Mouse (Mus musculus) midbrain, embryonic 16.5 days (tissue): ENCODE results near the gene Ap1m2. TPM values are rescaled to one million over a fixed set of nuclear protein-coding genes. Genes with fewer than 3 reads are reported as not detected.

Source experiments
- ATAC-seq: fragments of 200-750 bp; cut with Nextera tagmentation; 2 replicates; pipeline ENCODE4 v1.8.0; 2017; ENCODE audit warnings: moderate TSS enrichment
- H3K27ac ChIP-seq: fragments of 300-500 bp; sonication (generic); 2 replicates; pipeline ENCODE4 v1.5.1; 2014; ENCODE audit warnings: mild to moderate bottlenecking, low read length, mixed read lengths
- H3K27me3 ChIP-seq: fragments of 300-500 bp; sonication (generic); 2 replicates; pipeline ENCODE4 v1.6.1; 2014; ENCODE audit warnings: low read depth, low read length, mixed read lengths; ENCODE audit not compliant: control insufficient read depth, insufficient read depth
- H3K36me3 ChIP-seq: fragments of 300-500 bp; sonication (generic); 2 replicates; pipeline ENCODE4 v1.6.1; 2014; ENCODE audit warnings: mild to moderate bottlenecking, low read length, moderate library complexity, mixed read lengths; ENCODE audit not compliant: control insufficient read depth, insufficient read depth
- H3K4me1 ChIP-seq: fragments of 300-500 bp; sonication (generic); 2 replicates; pipeline ENCODE4 v1.6.1; 2014; ENCODE audit warnings: mild to moderate bottlenecking, low read length, mixed read lengths; ENCODE audit not compliant: control insufficient read depth, insufficient read depth
- H3K4me2 ChIP-seq: fragments of 300-500 bp; sonication (generic); 2 replicates; pipeline ENCODE4 v1.6.1; 2014; ENCODE audit warnings: mild to moderate bottlenecking, low read length, mixed read lengths
- H3K4me3 ChIP-seq: fragments of 300-500 bp; sonication (generic); 2 replicates; pipeline ENCODE4 v1.5.1; 2014; ENCODE audit warnings: low read depth, mild to moderate bottlenecking, low read length, moderate library complexity, mixed read lengths
- H3K9ac ChIP-seq: fragments of 300-500 bp; sonication (generic); 2 replicates; pipeline ENCODE4 v1.6.1; 2014; ENCODE audit warnings: low read depth, low read length, mixed read lengths
- H3K9me3 ChIP-seq: fragments of 300-500 bp; sonication (generic); replicated peaks from 2 replicates; pipeline ENCODE4 v1.6.1; 2014; ENCODE audit warnings: mild to moderate bottlenecking, low read length, mixed read lengths; ENCODE audit not compliant: control insufficient read depth, poor library complexity, severe bottlenecking
- WGBS: fragments of 180-500 bp; shearing (Covaris S2); extraction: QIAGEN DNeasy Blood & Tissue Kit; methylation state at CpG from one replicate; pipeline ENCODE4 v1.1.7; 2014; 5-methylcytosine and 5-hydroxymethylcytosine counted together
- polyA plus RNA-seq: library from polyadenylated mRNA; unstranded; fragments of >200 nt; fragmentation: Nextera tagmentation; extraction: Ambion mirVana; gene quantifications from 2 replicates; pipeline ENCODE4 v1.2.1, GENCODE M21; 2015

The Ap1m2 gene
- polyA plus RNA-seq, 1 experiment from 2014 or later, result 2.1 TPM

DNA sequence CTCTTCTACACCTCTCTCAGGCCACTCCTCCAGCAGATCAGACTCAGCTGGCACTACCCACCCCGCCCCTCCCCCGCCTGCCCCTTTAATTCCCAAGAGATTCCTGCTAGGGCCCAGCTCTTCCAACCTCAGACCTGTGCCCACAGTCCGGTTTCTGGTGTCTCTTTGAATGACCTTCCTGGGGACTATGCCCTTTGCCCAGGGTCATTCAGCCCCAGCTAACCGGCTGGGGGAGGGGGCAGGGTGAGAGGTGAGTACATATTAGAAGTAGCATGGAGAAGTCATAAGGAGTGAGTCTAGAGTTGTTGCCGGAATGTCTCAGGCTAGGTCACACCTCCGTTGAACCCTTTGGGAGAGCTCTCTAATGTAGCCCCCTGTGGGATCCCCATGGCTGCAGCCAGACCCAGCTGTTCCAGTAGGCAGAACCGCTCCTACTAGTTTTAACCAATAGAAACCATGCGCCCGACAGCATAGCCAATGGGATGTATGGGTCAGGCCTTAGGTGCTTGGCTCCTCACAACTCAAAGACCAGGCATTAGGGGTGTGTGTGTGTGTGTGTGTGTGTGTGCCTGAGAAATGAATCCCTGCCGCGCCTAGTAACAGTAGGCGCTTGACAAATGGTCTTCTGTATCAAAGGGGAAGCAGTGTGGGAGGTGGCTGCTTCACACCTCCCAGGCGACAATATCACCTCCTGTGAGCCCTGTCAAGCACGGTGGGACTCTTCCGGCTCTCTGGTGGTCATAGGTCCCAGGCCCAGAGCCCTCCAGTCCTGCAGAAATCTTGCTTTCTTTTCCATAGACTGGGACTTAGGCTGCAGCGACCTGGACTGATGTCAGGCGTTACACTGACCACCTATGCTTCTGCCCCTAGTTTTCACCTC is 62.3 kb downstream of the Ap1m2 start:
- ATAC-seq, result no peak
- Histone ChIP-seq H3K9ac (no peak overlapping the region), H3K4me3 (no peak overlapping the region), H3K4me2 (no peak overlapping the region), H3K27ac (no peak overlapping the region), H3K9me3 (no peaks in the 10 kb centered on the region), H3K4me1 (peaks cover 10% of the 10 kb centered on the region; the same call in 1 of the 2 replicates), H3K36me3 (no peaks in the 10 kb centered on the region), H3K27me3 (peaks cover 47% of the 10 kb centered on the region)
- WGBS, result 46% methylated on average over 17 of the region's 17 CpGs

DNA sequence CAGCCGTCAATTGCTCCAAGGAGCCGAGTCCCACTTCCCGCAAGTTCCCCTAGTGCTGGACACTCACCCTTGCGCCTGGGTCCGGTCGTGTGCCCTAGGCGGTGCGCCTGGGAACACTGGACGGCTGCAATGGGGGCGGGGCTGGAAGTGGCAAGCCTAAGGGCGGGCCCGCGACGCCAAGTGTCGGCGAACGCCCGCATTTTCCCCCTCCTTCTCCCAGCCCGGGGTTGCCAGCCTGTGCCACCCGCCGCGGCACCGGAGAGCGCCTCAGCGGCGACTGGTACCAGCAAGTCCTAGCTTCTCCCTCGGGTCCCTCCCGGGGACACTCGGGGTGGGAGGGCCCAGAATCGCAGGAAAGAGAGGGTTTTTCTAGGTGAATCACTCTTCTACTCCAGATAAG is 63.8 kb downstream of the Ap1m2 start, which contains the start of gene S1pr5:
Gene S1pr5 (minus strand): TSS at position 118 of the 400 bp plus-strand sequence.
- H3K4me3 ChIP-seq, result no peak within 1 kb of the TSS

DNA sequence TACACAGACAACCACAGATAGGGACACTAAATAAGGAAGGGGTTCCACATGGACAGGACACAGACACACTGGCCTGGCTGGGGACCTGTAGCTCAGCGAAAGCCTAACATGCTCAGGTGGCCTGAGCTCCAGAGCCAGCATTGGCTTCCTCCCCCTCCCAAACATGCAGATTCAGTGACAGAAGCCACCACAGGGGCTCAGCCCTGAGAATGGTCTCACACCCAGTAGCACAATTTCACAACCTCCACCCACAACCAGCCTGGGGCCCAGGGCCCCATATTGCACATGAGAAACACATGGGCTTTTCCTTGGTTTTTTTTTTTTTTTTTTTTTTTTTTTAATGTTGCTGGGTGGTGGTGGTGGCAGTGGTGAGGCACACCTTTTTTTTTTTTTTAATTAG is 65.8 kb downstream of the Ap1m2 start:
- Histone ChIP-seq H3K9me3 (no peaks in the 10 kb centered on the region), H3K4me2 (no peak overlapping the region), H3K4me3 (no peak overlapping the region), H3K36me3 (no peaks in the 10 kb centered on the region), H3K27ac (no peak overlapping the region), H3K9ac (no peak overlapping the region), H3K27me3 (peaks cover 68% of the 10 kb centered on the region), H3K4me1 (peaks cover 18% of the 10 kb centered on the region; the same call in 1 of the 2 replicates)
- ATAC-seq, result no peak
- 67% methylated on average over 1 of the region's 1 CpGs for WGBS

More for the DNA sequence above, 63.8 kb downstream of the Ap1m2 start, which contains the start of gene S1pr5:
- H3K4me2 ChIP-seq, result peak within 1 kb of the TSS; percentile 21; the same call in 1 of the 2 replicates
- H3K27me3 ChIP-seq, result peaks cover 60% of the 10 kb centered on the region
- H3K9ac ChIP-seq, result 0 out of 2 replicates have a peak within 1 kb of the TSS, but pooled peaks have one; percentile 20
- no peaks in the 10 kb centered on the region for H3K9me3 ChIP-seq
- H3K36me3 ChIP-seq, result no peaks in the 10 kb centered on the region
- 1% methylated on average over 25 of the region's 30 CpGs for WGBS
- H3K4me1 ChIP-seq, result peaks cover 18% of the 10 kb centered on the region; the same call in 1 of the 2 replicates
- H3K27ac ChIP-seq, result no peak within 1 kb of the TSS
- ATAC-seq, result no peak

DNA sequence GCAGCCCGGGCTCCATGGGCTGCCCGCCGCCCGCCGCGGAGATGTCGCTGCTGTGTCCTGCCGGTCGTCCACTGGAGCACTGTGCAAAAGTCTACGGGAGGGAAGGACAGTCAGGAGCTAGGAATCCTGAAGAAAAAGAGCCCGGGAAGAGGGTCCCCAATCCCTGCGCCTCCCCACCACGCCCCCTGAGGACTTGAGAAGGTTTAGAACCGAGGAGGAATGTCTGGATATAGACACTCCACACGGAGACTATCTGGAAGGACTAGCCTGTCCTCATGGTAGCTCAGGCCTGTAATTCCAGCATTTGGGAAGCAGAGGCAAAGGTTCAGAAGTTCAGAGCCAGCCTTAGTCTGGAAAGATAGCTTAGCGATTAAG is 67.0 kb downstream of the Ap1m2 start:
- peak overlapping the region; percentile 76 for H3K4me2 ChIP-seq
- H3K27me3 ChIP-seq, result peaks cover 64% of the 10 kb centered on the region
- no peak; the same call in 1 of the 2 replicates for ATAC-seq
- peak overlapping the region; percentile 60; the same call in 1 of the 2 replicates for H3K27ac ChIP-seq
- H3K4me3 ChIP-seq, result peak overlapping the region; percentile 45
- 2% methylated on average over 14 of the region's 16 CpGs for WGBS
- peak overlapping the region; percentile 64 for H3K9ac ChIP-seq
- no peaks in the 10 kb centered on the region for H3K36me3 ChIP-seq
- H3K4me1 ChIP-seq, result peaks cover 18% of the 10 kb centered on the region; the same call in 1 of the 2 replicates
- no peaks in the 10 kb centered on the region for H3K9me3 ChIP-seq

DNA sequence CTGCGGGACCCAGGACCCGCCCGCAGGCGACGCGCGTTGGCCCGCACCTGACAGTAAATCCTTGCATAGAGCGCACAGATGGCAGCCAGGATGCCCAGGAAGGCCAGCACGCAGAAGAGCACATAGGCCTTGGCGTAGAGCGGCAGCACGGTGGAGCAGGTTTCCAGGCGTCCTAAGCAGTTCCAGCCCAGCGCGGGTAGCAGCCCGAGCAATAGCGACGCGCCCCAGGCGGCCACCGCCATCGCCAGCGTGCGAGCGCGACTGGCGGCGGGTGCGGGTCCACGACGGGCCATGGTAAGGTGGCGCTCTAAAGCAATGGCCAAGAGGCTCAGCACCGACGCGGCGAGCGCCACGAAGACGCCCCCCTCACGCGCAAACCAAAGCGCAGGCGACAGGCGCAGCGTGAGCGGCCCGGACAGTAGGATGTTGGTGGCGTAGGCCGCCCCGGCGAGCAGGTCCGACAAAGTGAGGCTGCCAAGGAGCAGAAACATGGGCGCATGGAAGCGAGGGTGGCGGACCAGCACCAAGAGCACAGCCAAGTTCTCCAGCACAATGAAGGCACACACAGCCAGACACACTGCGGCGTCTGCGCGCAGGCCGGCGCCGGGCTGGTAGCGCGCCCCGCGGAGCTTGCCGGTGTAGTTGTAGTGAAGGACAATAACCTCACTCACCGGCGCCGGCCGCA is 67.6 kb downstream of the Ap1m2 start:
- Histone ChIP-seq H3K9me3 (no peaks in the 10 kb centered on the region), H3K4me3 (peak overlapping the region; percentile 45), H3K27ac (peak overlapping the region; percentile 60), H3K9ac (peak overlapping the region; percentile 64), H3K27me3 (peaks cover 59% of the 10 kb centered on the region), H3K4me2 (peak overlapping the region; percentile 76), H3K4me1 (peaks cover 18% of the 10 kb centered on the region; the same call in 1 of the 2 replicates), H3K36me3 (no peaks in the 10 kb centered on the region)
- under 1% methylated on average over 65 of the region's 72 CpGs for WGBS
- ATAC-seq, result peak; percentile 61

Other genes with a start within 250 kb of the Ap1m2 start
- 0.78 and 1.6 TPM in 2 replicates for gene Zglp1, start 245.2 kb downstream of the Ap1m2 start, polyA plus RNA-seq
- 1.8 and 1.9 TPM in 2 replicates for gene Gm49373, start 239.2 kb downstream of the Ap1m2 start, polyA plus RNA-seq
- gene Fdx1l, start 238.7 kb downstream of the Ap1m2 start, polyA plus RNA-seq, result 59.9 and 73.0 TPM in 2 replicates
- gene Gm38431, start 220.3 kb downstream of the Ap1m2 start, polyA plus RNA-seq, result 1.6 and 1.9 TPM in 2 replicates
- gene Raver1, start 220.3 kb downstream of the Ap1m2 start, polyA plus RNA-seq, result 28.9 and 30.4 TPM in 2 replicates
- 9.7 and 9.9 TPM in 2 replicates for gene Tyk2, start 181.1 kb downstream of the Ap1m2 start, polyA plus RNA-seq
- gene Cdc37, start 162.4 kb downstream of the Ap1m2 start, polyA plus RNA-seq, result 199 and 227 TPM in 2 replicates
- 44.2 and 49.3 TPM in 2 replicates for gene Pde4a, start 146.6 kb downstream of the Ap1m2 start, polyA plus RNA-seq
- 68.0 and 69.9 TPM in 2 replicates for gene Keap1, start 73.0 kb downstream of the Ap1m2 start, polyA plus RNA-seq
- 3.7 and 4.3 TPM in 2 replicates for gene S1pr5, start 63.9 kb downstream of the Ap1m2 start, polyA plus RNA-seq
- 43.0 and 47.9 TPM in 2 replicates for gene Atg4d, start 47.0 kb downstream of the Ap1m2 start, polyA plus RNA-seq
- 17.0 and 18.3 TPM in 2 replicates for gene Kri1, start 24.4 kb downstream of the Ap1m2 start, polyA plus RNA-seq
- gene Cdkn2d, start 20.9 kb downstream of the Ap1m2 start, polyA plus RNA-seq, result 98.9 and 117 TPM in 2 replicates
- gene Slc44a2, start 8.4 kb upstream of the Ap1m2 start, polyA plus RNA-seq, result 65.5 and 69.1 TPM in 2 replicates
- gene Ilf3, start 55.5 kb upstream of the Ap1m2 start, polyA plus RNA-seq, result 228 and 245 TPM in 2 replicates
- gene Qtrt1, start 99.5 kb upstream of the Ap1m2 start, polyA plus RNA-seq, result 51.9 and 54.0 TPM in 2 replicates
- 63.2 and 64.5 TPM in 2 replicates for gene Dnm2, start 112.6 kb upstream of the Ap1m2 start, polyA plus RNA-seq
- 54.5 and 55.2 TPM in 2 replicates for gene Tmed1, start 197.9 kb upstream of the Ap1m2 start, polyA plus RNA-seq
- 1.8 TPM in 2 replicates for gene AB124611, start 213.8 kb upstream of the Ap1m2 start, polyA plus RNA-seq
- gene Carm1, start 234.6 kb upstream of the Ap1m2 start, polyA plus RNA-seq, result 22.5 and 27.4 TPM in 2 replicates